ENCODE assay signal across 7 mouse cellular contexts in genomic region chr4:59806879-59807195, GRCm38 (mm10). TPM values are rescaled to one million over a fixed set of nuclear protein-coding genes. Genes with fewer than 3 reads are reported as not detected.
DNase-seq lines count a peak whose midpoint lies in the region; ATAC-seq and TF ChIP-seq lines count a peak whose summit lies in the region.

No protein-coding gene starts in this region.

- intact Hi-C loops in left cerebral cortex, postnatal 25 days (cut with DNase I): loop anchor here (5.0 kb wide), 1 partner anchor 45 kb away; no protein-coding TSS in a partner anchor

- H3K4me2 ChIP-seq in hindbrain, embryonic 15.5 days: peak overlapping the region; percentile 90
- H3K4me2 ChIP-seq in myocyte (ENCODE audit: low read depth): peak overlapping the region; percentile 80

- peak overlapping the region; percentile 37 for H3ac ChIP-seq in myocyte (ENCODE audit: control insufficient read depth, insufficient read length)

- H3K9ac ChIP-seq in liver, adult 2 months (ENCODE audit: low read depth, low read length): peak overlapping the region; percentile 41
- H3K9ac ChIP-seq in hindbrain, embryonic 15.5 days: peak overlapping the region; percentile 91

- no peaks in the 10 kb centered on the region for H3K36me3 ChIP-seq in liver, adult 2 months (ENCODE audit: control insufficient read depth, insufficient read depth, low read length)
- no peaks in the 10 kb centered on the region for H3K36me3 ChIP-seq in embryonic facial prominence, embryonic 10.5 days (replicated peaks)
- no peaks in the 10 kb centered on the region for H3K36me3 ChIP-seq in hindbrain, embryonic 15.5 days
- no peaks in the 10 kb centered on the region for H3K36me3 ChIP-seq in myocyte (ENCODE audit: control insufficient read depth, insufficient read depth)

- ATAC-seq in hindbrain, embryonic 15.5 days (ENCODE audit: low FRiP score, low read depth): no peak

- DNase-seq in liver, adult 2 months (ENCODE audit: extremely low read depth, low read depth, low spot score): no peak
- DNase-seq in liver: no peak
- DNase-seq in embryonic facial prominence, embryonic 10.5 days (ENCODE audit: low spot score): no peak
- DNase-seq in left cerebral cortex, postnatal 25 days (ENCODE audit: low spot score in 2 of 2): no peak
- no peak for DNase-seq in frontal cortex, adult 2 months (ENCODE audit: extremely low spot score in 1 of 2, low spot score in 1 of 2)

- H3K27me3 ChIP-seq in liver, adult 2 months (ENCODE audit: control insufficient read depth, insufficient read depth, low read length): no peaks in the 10 kb centered on the region
- H3K27me3 ChIP-seq in embryonic facial prominence, embryonic 10.5 days (replicated peaks; ENCODE audit: low read depth, poor library complexity, severe bottlenecking): peaks cover 3% of the 10 kb centered on the region; the same call in 1 of the 2 replicates
- no peaks in the 10 kb centered on the region for H3K27me3 ChIP-seq in hindbrain, embryonic 15.5 days
- no peaks in the 10 kb centered on the region for H3K27me3 ChIP-seq in myocyte (ENCODE audit: control insufficient read depth, insufficient read depth, insufficient read length)

- no peak for TF ChIP-seq CTCF in liver, adult 2 months (IDR thresholded peaks at IDR 0.05; ENCODE audit: low read depth, low read length)

- H3K9me3 ChIP-seq in embryonic facial prominence, embryonic 10.5 days: no peaks in the 10 kb centered on the region
- H3K9me3 ChIP-seq in hindbrain, embryonic 15.5 days: no peaks in the 10 kb centered on the region

- WGBS in liver, adult 2 months: 5% methylated on average over 9 of the region's 9 CpGs
- WGBS in embryonic facial prominence, embryonic 10.5 days: 4% methylated on average over 9 of the region's 9 CpGs
- WGBS in hindbrain, embryonic 15.5 days: under 1% methylated on average over 9 of the region's 9 CpGs

- H3K4me3 ChIP-seq in liver, adult 2 months (ENCODE audit: insufficient read depth, low read depth, low read length): peak overlapping the region; percentile 91; the same call in 1 of the 2 replicates
- peak overlapping the region; percentile 93 for H3K4me3 ChIP-seq in embryonic facial prominence, embryonic 10.5 days
- H3K4me3 ChIP-seq in hindbrain, embryonic 15.5 days: peak overlapping the region; percentile 98
- H3K4me3 ChIP-seq in myocyte: peak overlapping the region; percentile 65

- no peak for TF ChIP-seq POLR2A in liver, adult 2 months (IDR thresholded peaks at IDR 0.05; ENCODE audit: extremely low read depth, insufficient read depth, low read length)
- TF ChIP-seq POLR2A in myocyte (IDR thresholded peaks at IDR 0.05; ENCODE audit: insufficient read length, low read depth): no peak

- H3K4me1 ChIP-seq in liver, adult 2 months (ENCODE audit: control insufficient read depth, insufficient read depth, low read length): peaks cover 3% of the 10 kb centered on the region; the same call in 1 of the 2 replicates
- peaks cover 21% of the 10 kb centered on the region for H3K4me1 ChIP-seq in embryonic facial prominence, embryonic 10.5 days
- H3K4me1 ChIP-seq in hindbrain, embryonic 15.5 days (replicated peaks): peaks cover 30% of the 10 kb centered on the region

- H3K79me2 ChIP-seq in liver, adult 2 months (ENCODE audit: control insufficient read depth, insufficient read depth, low read length): peaks cover 18% of the 10 kb centered on the region; the same call in 1 of the 2 replicates
- H3K79me2 ChIP-seq in myocyte (ENCODE audit: control insufficient read depth, insufficient read depth): peaks cover 25% of the 10 kb centered on the region

- H3K27ac ChIP-seq in liver, adult 2 months (replicated peaks; ENCODE audit: insufficient read depth, low read depth, low read length): peak overlapping the region; percentile 24
- H3K27ac ChIP-seq in embryonic facial prominence, embryonic 10.5 days (replicated peaks): peak overlapping the region; percentile 90
- peak overlapping the region; percentile 90 for H3K27ac ChIP-seq in hindbrain, embryonic 15.5 days (replicated peaks)

TF ChIP-seq in myocyte, 11 proteins besides CTCF, POLR2A, EP300 and RAD21:
- TF ChIP-seq MYOG (IDR thresholded peaks at IDR 0.05; ENCODE audit: control insufficient read depth in 1 of 3, insufficient read depth in 1 of 3, insufficient read length in 2 of 3, low read depth in 2 of 3) (no peak), TCF3 (IDR thresholded peaks at IDR 0.05; ENCODE audit: insufficient read length, low read depth) (no peak), MAX (IDR thresholded peaks at IDR 0.05; ENCODE audit: low read depth) (no peak), MYOD1 (IDR thresholded peaks at IDR 0.05; ENCODE audit: control insufficient read depth in 1 of 3, insufficient read length in 2 of 3, low read depth in 2 of 3) (peak in 1 of 3 experiments; percentile 21)
TF ChIP-seq in myocyte: peak in this region for 1.

RNA-seq across cellular contexts. Expression of gene Snx30, which starts 1.2 kb away (rescaled TPM):
- total RNA-seq in liver, adult 2 months (2014; rRNA removed): 4.1 and 5.9 TPM in 2 replicates
- 1.4 and 1.6 TPM in 2 replicates for polyA plus RNA-seq in liver, adult 2 months (2012; rRNA removed)
- polyA plus RNA-seq in embryonic facial prominence, embryonic 10.5 days (2016; fragmentation: Nextera tagmentation; extraction: Ambion mirVana): 6.4 and 7.9 TPM in 2 replicates
- polyA plus RNA-seq in hindbrain, embryonic 15.5 days (2015; fragmentation: Nextera tagmentation; extraction: Ambion mirVana): 18.3 TPM in 2 replicates
- 2.6 TPM for polyA plus RNA-seq in myocyte (2012; fragmentation: generic; extraction: Trizol)
- 10 to 100 TPM; 35.8 to 37.8 TPM for total RNA-seq in left cerebral cortex, postnatal 25 days (2021)
- 11.9 and 13.0 TPM in 2 replicates for polyA plus RNA-seq in frontal cortex, adult 2 months (2012; rRNA removed)

RNA-seq across cellular contexts. Expression of gene Inip, which starts 5.4 kb away (rescaled TPM):
- total RNA-seq in liver, adult 2 months (2014; rRNA removed): 2.4 and 3.4 TPM in 2 replicates
- 2.3 and 2.4 TPM in 2 replicates for polyA plus RNA-seq in liver, adult 2 months (2012; rRNA removed)
- 91.2 and 92.7 TPM in 2 replicates for polyA plus RNA-seq in embryonic facial prominence, embryonic 10.5 days (2016; fragmentation: Nextera tagmentation; extraction: Ambion mirVana)
- polyA plus RNA-seq in hindbrain, embryonic 15.5 days (2015; fragmentation: Nextera tagmentation; extraction: Ambion mirVana): 53.3 and 53.8 TPM in 2 replicates
- 7.4 TPM for polyA plus RNA-seq in myocyte (2012; fragmentation: generic; extraction: Trizol)
- total RNA-seq in left cerebral cortex, postnatal 25 days (2021): 10 to 100 TPM; 23.1 to 25.4 TPM
- polyA plus RNA-seq in frontal cortex, adult 2 months (2012; rRNA removed): 20.8 and 22.1 TPM in 2 replicates

Comparison
In these comparisons a context has a peak if more than half of its experiments do, and no peak if none do; other contexts are left out.
1. H3K27ac ChIP-seq: peak in every context shown above with its lines; median percentile 90 in embryonic facial prominence, embryonic 10.5 days; 90 in hindbrain, embryonic 15.5 days; 24 in liver, adult 2 months.